Mouse (Mus musculus): Measurements from ENCODE around the gene H3f3a. TPM values are rescaled to one million over a fixed set of nuclear protein-coding genes. Genes with fewer than 3 reads are reported as not detected.
"Not testable (repeated sequence)": the region's sequence is repeated elsewhere in the genome, so short reads cannot be mapped to it uniquely, and the experiment has no call there.

The H3f3a gene
- total RNA-seq (2021), result 1,000 to 10,000 TPM in 1 of 2 experiments, 100 to 1,000 TPM in 1; 959 to 1,008 TPM

DNA sequence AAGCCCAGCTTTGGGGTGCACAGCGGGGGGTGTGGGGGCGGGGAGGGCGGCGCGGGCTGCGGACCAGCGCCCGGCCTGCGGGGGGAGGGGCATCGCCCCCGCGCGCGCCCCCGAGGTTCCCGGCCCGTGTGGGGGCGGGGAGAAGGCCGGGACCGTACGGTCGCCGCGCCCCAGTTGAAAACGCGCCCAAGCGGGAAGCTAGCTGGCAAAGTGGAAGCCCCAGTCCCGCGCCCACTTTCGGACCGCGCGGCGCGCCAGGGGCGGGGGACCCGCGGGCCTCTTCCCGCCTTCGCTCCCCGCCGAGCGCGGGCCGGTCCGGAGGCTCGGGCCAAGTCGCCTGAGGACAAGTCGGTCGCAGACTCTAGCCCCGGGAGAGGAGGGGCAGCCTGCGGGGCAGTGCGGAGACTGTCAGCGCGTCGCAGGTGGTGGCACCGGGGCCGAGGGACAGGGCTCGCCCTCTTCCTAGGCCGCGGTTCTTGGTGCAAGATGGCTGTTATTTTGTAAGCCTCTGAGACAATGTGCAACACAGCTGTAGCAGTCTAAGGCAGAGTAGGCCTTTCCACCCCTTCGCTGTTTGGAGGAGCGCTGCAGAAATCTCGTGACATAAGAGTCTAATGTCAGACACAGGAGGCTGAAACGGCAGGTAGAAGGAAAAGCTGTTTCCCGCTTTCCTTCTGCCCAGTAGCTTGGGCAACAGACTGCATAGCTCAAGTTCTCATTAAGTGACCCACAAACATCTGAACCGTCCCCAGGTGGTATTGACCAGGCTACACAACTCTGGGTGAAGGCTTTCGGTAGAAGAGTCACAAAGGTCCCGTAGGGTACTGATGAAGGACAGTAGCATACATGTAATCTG, at the start of gene H3f3a:
Gene H3f3a (minus strand): TSS at position 59 of the 856 bp plus-strand sequence.
- DNase-seq, result peak; percentile 87

DNA sequence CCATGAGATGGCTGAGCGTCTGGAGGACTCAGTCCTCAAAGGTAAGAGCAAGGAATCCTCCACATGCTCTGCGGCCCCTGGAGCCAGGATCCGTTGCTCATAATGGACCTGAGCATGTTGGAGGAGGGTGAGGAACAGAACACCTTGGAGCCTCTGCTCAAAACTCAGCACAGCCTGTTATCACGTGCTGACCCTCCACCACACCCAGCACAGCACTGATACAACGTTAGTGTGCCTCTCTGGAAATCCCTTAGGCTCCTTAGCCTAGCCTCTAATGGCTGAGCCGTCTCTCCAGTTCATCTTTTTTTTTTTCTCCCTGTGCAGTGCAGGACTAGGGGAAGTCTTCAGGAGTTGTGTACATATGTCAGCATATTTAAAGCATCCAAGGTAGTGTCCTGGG, 46.3 kb upstream of the H3f3a start:
- no peak for DNase-seq

DNA sequence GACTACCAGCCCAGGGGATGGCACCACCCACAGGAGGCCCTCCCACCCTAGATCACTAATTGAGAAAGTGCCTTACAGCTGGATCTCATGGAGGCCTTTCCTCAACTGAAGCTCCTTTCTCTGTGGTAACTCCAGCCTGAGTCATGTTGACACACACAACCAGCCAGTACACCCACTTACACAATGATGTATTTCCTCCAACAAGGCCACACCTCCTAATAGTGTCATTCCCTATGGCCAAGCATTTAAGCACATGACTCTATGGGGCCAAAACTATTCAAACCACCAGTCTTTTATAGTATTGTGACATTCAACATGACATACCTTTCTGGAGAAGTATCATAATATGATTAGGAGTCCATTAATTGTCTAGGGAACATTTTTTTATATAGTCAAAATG, 45.0 kb upstream of the H3f3a start:
- DNase-seq, result no peak

DNA sequence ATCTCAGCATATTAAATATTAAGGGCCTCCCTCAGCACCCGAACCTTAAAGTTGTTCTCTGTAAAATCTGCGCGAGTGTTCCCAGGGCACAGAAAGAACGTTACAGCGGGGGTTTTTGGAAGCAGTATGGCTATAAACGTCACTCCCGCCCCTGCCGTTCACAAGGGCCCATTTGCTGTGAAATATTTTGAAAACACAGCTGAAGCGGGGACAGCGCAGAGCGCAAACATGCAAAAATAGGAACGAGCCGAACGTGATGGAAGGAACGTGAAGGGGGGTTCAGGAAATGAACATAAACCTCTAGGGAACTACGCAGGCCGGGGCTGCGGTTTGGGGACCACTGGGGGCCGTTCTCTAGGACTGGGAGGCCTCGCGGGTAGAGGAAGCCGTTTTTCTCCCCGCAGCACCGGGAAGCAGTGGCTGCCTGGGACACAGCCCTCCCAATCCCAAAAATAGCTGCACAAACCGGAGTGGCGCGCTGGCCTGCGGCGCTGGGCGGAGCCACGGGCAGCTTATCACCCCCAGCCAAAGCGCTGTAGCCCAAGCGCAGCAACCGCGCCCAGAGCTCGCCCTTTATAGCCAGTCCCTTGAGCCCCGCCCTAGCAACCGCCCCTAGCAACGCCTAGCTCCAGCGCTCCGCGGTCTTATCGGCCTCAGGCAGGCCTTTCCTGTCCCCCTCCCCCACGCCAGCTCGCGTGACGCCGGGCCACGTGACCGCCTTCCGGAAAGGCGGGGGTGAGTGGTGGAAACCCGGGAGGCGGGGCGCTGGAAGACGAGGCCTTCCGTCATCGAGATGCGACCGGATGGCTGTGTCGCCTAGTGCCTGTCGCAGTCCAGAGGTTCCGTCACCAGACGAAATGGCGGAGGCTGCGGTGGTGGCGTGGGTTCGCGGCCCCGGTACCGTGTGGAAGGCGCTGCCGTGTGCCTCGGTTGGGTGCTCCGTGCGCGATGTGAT, 36.9 kb upstream of the H3f3a start, which contains the start of gene Sde2:
Gene Sde2 (plus strand): TSS at position 812 of the 955 bp plus-strand sequence.
- DNase-seq, result peak; percentile 100

DNA sequence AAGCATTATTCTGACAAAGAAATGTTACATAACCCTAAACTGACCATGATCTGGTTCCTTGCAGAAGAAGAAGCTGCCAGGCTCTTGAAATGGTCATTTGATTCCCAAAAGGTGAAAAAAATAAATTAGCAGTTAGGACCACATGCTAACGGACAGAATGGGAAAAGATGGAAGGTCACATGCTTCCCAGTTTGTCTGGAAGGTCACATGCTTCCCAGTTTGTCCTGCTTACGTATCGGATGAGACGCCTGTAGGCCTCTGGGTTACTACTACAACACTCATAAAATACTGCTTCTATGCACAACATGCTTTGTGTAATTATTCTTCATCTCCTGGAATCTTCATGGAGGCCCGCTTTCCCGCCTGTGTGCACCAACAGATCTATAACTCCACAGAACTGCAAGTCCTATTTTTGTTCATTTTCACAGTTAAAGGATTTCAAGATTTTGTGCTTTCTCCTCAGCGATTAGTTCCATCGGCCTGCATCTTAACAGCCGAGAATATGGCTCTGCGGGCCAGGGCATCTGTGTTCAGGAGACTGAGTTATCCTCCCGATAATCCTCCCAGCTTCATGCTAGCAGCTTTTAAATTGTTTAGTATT, 36.1 kb upstream of the H3f3a start:
- no peak for DNase-seq

GRCm38 (mm10) chr1:180848511-180849241, 34.9 kb upstream of the H3f3a start:
- peak; percentile 75 for DNase-seq

GRCm38 (mm10) chr1:180848114-180848510, 34.4 kb upstream of the H3f3a start:
- DNase-seq, result peak; percentile 79

DNA sequence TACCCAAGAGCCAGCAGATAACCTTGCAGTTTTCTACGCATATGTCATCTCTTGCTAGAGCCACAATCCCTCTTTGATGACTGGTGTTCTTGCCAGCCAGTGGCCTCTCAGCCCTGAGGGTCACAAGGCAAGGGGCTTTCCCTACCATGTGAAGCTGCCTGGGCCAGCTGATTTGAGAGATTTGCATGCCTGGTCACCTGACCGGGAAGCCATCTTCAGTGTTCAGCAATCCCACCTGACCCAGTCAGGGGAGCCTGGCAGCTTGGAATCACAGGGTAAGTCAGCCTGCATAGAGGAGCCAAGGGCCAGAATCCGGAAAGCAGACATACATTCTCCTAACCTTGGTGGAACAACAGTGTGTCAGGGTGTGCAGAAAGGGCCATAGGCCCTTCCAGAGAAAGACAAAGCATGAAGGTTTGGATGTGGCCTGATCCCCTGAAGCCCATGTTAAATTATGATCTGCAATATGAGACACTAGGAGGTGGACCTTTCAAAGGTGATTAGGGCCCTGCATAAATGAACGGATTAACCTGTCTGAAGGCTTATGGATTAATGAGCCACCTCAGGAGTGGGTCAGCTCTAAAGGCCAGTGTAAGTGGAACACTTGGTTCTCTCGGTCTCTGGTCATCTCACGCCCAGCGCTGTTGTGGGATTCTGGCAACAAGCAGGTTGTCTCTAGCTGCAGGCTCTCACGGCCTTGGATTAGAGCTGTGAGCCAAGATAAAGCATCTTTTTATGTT, 28.0 kb upstream of the H3f3a start:
- DNase-seq, result no peak

DNA sequence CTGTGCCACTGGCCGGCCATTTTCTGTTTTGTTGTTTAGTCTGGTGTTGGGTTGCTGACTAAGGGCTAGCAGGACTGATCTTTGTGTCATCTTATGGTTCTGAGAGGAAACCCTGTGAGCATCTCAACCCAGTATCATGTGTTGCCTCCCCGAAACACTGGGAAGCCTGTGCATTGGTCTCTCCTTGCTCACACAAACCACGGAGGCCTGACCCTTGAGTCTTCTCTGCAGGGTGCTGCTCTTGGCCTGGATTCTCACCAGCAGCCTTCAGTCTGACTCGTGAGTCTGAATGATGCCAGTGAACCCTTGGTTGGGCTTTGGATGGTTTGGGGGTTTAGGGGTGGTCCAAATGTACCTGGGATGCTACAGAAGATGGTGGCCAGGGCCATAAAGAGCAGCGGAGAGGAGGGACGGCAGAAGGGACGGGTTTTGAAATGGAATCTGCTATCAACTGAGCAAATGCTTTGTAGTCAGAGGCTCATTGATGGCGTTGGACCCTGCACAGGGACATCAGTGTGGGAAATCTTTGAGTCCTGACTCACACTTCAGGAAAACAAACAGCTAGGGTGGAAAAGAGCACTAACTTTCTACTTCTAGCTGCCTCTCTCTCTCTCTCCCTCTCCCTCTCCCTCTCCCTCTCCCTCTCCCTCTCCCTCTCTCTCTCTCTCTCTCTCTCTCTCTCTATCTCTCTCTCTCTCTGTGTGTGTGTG, 25.6 kb upstream of the H3f3a start:
- no peak for DNase-seq

DNA sequence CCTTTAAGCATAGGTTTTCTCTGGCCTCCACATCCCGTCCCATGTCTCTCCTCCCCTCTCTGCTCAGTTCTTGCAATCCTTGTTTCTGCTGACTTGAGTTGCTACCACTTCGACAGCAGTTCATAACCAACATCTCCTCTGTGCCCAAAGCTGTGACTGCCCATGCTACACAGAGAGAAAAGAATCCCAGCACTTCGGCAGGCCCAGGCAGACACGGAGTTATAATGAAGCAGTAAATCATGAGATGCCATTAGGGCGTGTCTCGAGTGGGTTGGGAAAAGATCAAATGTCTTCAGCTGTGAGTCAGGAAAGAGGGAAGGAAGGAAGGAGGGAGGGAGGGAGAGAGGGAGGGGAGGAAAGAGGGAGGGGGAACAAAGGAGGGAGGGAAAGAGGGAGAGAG, 24.3 kb upstream of the H3f3a start:
- no peak for DNase-seq

- no peak for DNase-seq
These were observed 23.4 kb upstream of the H3f3a start for GRCm38 (mm10) chr1:180837186-180837585.

GRCm38 (mm10) chr1:180836467-180836866, 22.7 kb upstream of the H3f3a start:
- not testable (repeated sequence) for DNase-seq

- no peak for DNase-seq
These were observed 21.7 kb upstream of the H3f3a start for GRCm38 (mm10) chr1:180835273-180836015.

DNA sequence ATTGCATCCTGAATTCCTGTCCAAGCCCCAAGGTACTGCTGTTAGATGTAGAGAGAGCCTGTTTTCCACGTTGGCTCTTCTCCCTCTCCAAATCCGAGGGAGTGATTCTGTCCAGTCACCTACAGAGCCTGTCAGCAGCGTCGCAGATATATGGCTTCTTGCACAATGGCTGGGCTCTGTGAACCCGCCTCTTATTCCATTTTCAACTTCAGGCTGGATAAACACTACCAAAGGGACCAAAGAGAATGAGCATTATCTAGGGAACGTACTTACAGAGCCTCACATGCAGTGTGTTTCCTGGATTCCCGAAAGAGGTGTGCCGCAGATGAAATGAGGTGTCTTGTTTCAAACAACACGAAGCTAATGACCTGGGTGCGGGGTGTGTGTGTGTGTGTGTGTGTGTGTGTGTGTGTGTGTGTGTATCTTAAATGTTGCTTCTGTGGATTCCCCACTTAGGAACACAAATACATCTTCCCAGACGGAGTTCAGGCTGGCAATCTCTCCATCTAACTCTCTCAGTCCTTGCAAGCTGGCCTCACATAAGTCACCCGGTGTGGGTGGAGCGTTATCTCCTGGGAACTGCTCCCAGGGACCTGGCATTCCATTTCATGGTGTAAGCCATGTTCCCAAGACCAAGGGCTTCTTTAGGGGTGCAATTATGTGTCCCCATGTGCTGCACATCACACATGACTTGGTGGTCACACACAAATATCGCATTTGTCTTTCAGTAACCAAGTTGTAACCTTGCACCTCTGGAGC, 17.0 kb upstream of the H3f3a start:
- no peak for DNase-seq

DNA sequence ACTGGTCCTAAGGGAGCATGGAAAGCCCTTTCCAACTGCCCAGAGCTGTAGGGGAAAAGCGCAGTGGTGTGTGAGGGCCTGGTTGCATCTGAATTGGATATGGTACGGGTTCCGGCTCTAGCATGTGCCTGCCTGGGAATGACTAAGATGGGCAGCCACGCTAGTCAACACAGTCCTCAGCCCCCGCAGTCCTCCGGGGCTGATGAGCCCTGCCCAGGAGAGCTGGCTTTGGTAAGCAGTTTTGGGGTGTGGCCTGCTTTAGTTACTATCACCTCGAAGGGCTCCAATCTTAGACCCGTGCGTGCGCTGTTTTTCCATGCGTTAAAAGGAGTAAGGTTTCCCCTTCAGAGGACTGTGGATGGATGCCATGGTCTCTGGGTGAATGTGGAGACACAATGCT, 16.4 kb upstream of the H3f3a start:
- DNase-seq, result peak; percentile 18

DNA sequence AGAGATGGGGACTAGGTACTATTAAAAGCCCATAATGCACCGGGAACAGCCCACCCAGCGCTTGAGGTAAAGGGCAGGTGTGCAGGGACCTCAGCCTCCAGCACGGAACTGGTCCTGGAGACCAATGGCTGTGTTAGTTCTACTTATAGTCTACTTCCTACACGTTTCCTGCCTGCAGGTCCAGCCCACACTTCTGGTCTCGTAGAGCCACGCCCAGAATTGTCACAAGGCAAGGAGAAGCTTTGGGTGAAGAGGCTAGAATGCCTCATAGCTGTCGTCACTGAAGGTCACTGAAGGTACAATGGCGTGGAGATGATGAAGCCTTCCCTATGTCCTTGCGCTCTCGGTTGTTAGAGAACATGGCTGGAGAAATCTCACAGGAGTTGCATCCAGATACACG, 16.0 kb upstream of the H3f3a start:
- DNase-seq, result no peak

DNA sequence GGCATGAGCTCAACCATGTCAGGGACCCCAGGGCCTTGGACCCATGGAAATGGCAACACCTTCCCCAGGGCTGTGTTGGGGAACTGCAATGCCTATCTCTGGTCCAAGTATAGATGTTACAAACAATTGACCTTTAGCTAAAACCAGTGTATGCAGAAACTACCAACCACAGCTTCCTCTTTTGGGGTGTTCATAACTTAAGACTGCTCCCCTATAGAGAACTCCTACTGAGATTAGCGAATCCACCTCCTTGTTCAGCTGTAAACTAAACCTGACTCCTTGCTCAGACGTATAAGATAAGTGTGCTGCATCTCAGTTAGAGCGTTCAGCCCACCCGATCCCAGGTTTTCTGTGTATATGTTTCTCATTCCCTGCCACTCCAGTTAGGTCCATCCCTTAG, 12.9 kb upstream of the H3f3a start:
- DNase-seq, result no peak

DNA sequence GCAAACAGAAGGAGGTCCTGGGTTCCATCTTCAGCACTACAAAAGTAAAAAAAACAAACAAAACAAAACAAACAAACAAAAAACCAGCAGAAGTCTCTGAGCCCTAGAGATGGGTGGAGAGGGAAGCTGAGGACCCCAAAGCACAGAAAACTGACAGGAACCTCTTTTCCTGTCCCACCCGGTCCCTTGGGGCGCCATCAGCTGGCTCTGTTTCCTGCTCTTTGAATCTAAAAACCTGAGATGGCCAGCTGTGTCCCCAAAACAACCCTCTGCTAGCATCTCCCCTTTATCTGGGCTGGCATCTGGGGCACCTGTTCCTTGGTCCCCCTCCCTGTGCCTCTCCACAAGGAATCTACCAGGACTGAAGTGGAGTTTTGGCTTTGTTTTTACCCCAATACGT, 11.0 kb upstream of the H3f3a start:
- DNase-seq, result peak; percentile 49

GRCm38 (mm10) chr1:180823716-180824115, 10.0 kb upstream of the H3f3a start:
- DNase-seq, result no peak

All from heart, postnatal 4 days (tissue).